10 mouse cellular contexts compared by ENCODE assay signal in genomic region chr1:119348456-119349208, GRCm38 (mm10).
DNase-seq lines count a peak whose midpoint lies in the region; ATAC-seq and TF ChIP-seq lines count a peak whose summit lies in the region.
"Had no signal": no experiment of that assay in that cellular context is flagged by ENCODE, and none has a peak within 500 bp of the region (broad histone marks: within the 10 kb centered on the region; RNA-seq: fewer than 3 reads in every experiment).

No protein-coding gene starts in this region.

- H3K4me3 ChIP-seq in kidney, embryonic 16.5 days (ENCODE audit: low read length): no peak overlapping the region
- H3K4me3 ChIP-seq in forebrain, postnatal 0 days (ENCODE audit: low read depth, low read length): no peak overlapping the region
- H3K4me3 ChIP-seq in midbrain, embryonic 13.5 days (replicated peaks): no peak overlapping the region

- no peaks in the 10 kb centered on the region for H3K4me1 ChIP-seq in kidney, embryonic 16.5 days (ENCODE audit: insufficient read depth, low read length)
- H3K4me1 ChIP-seq in forebrain, postnatal 0 days (ENCODE audit: insufficient read depth): no peaks in the 10 kb centered on the region
- peaks cover 11% of the 10 kb centered on the region; the same call in 1 of the 2 replicates for H3K4me1 ChIP-seq in midbrain, embryonic 13.5 days (replicated peaks)

- no peaks in the 10 kb centered on the region for H3K9me3 ChIP-seq in kidney, embryonic 16.5 days (ENCODE audit: low read length)
- no peaks in the 10 kb centered on the region; the same call in 1 of the 2 replicates for H3K9me3 ChIP-seq in forebrain, postnatal 0 days (ENCODE audit: low read length)
- H3K9me3 ChIP-seq in midbrain, embryonic 13.5 days: no peaks in the 10 kb centered on the region

- DNase-seq in kidney, adult 11 months: no peak
- DNase-seq in embryo, embryonic 10.5 days (ENCODE audit: low spot score): peak; percentile 61
- peak; percentile 36 for DNase-seq in forebrain, postnatal 0 days
- DNase-seq in urinary bladder, postnatal 14 days (ENCODE audit: low spot score): no peak
- no peak for DNase-seq in right cerebral cortex, adult 18-20 months
- no peak for DNase-seq in spleen, postnatal 10 days (ENCODE audit: low spot score in 2 of 2)
- DNase-seq: layer of hippocampus, postnatal 36 days; thymus, postnatal 14 days had no signal

- ATAC-seq in kidney, embryonic 16.5 days (ENCODE audit: low FRiP score, low TSS enrichment): peak; percentile 64
- ATAC-seq in forebrain, postnatal 0 days: peak; percentile 50
- peak; percentile 62; the same call in 1 of the 2 replicates for ATAC-seq in midbrain, embryonic 13.5 days

- H3K4me2 ChIP-seq in kidney, embryonic 16.5 days (replicated peaks; ENCODE audit: low read depth, low read length): peak overlapping the region; percentile 5; the same call in 1 of the 2 replicates
- H3K4me2 ChIP-seq in forebrain, postnatal 0 days (ENCODE audit: low read depth): no peak overlapping the region
- peak overlapping the region; percentile 15; the same call in 1 of the 2 replicates for H3K4me2 ChIP-seq in midbrain, embryonic 13.5 days (replicated peaks)

- no peak for TF ChIP-seq CTCF in forebrain, postnatal 0 days (IDR thresholded peaks at IDR 0.05; ENCODE audit: low read depth)

- 0 out of 2 replicates have a peak overlapping the region, but pooled peaks have one; percentile 18 for H3K9ac ChIP-seq in kidney, embryonic 16.5 days (replicated peaks; ENCODE audit: low read length)
- H3K9ac ChIP-seq in forebrain, postnatal 0 days: no peak overlapping the region
- H3K9ac ChIP-seq in midbrain, embryonic 13.5 days (replicated peaks): no peak overlapping the region

- H3K27ac ChIP-seq in kidney, embryonic 16.5 days (ENCODE audit: low read length): 0 out of 2 replicates have a peak overlapping the region, but pooled peaks have one; percentile 40
- H3K27ac ChIP-seq in forebrain, postnatal 0 days (ENCODE audit: low read depth, low read length): no peak overlapping the region
- H3K27ac ChIP-seq in midbrain, embryonic 13.5 days: no peak overlapping the region

- no peaks in the 10 kb centered on the region for H3K36me3 ChIP-seq in kidney, embryonic 16.5 days (ENCODE audit: insufficient read depth, low read length)
- no peaks in the 10 kb centered on the region for H3K36me3 ChIP-seq in forebrain, postnatal 0 days (ENCODE audit: insufficient read depth)
- H3K36me3 ChIP-seq in midbrain, embryonic 13.5 days: no peaks in the 10 kb centered on the region

- WGBS in kidney, embryonic 16.5 days: 27% methylated on average over 18 of the region's 18 CpGs
- 24% methylated on average over 18 of the region's 18 CpGs for WGBS in forebrain, postnatal 0 days
- 17% methylated on average over 18 of the region's 18 CpGs for WGBS in midbrain, embryonic 13.5 days

- no peaks in the 10 kb centered on the region for H3K27me3 ChIP-seq in kidney, embryonic 16.5 days (ENCODE audit: insufficient read depth, low read length)
- no peaks in the 10 kb centered on the region for H3K27me3 ChIP-seq in forebrain, postnatal 0 days (ENCODE audit: insufficient read depth, low read length)
- H3K27me3 ChIP-seq in midbrain, embryonic 13.5 days: peaks cover 6% of the 10 kb centered on the region; the same call in 1 of the 2 replicates

Comparison
In these comparisons a context has a peak if more than half of its experiments do, and no peak if none do; other contexts are left out.
1. DNase-seq: peak in embryo, embryonic 10.5 days (single experiment) and forebrain, postnatal 0 days (single experiment); none in kidney, adult 11 months (single experiment), urinary bladder, postnatal 14 days (single experiment), right cerebral cortex, adult 18-20 months (single experiment) and spleen, postnatal 10 days (0 of 2).
2. Peak in every context shown above with its lines, with median percentiles within 50 percentile points of each other: ATAC-seq.